9 mouse cellular contexts compared by ENCODE assay signal in the genomic region with DNA sequence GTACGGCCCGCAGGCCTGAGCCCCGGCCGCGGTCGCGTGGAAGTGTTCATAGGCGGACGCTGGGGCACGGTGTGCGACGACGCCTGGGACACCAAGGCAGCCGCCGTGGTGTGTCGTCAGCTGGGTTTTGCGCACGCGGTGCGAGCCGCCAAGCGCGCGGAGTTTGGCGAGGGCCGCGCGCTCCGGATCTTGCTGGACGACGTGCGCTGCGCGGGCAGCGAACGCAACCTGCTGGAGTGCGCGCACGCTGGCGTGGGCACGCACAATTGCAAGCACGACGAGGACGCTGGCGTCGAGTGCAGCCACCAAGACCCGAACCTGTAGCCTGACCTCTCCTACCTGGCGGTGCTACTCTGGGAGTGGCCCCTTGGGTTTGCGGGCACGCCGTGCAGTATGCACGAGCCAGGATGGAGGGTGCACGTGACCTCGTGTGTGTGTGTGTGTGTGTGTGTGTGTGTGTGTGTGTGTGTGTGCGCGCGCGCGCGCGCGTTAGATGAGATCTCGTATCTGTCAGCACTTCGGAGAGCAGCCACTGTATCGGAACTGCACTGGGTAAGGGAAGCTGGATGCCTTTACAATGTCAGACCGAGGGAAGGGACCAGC. TPM values are rescaled to one million over a fixed set of nuclear protein-coding genes. Genes with fewer than 3 reads are reported as not detected.
DNase-seq lines count a peak whose midpoint lies in the region; ATAC-seq and TF ChIP-seq lines count a peak whose summit lies in the region.
"Had no signal": no experiment of that assay in that cellular context is flagged by ENCODE, and none has a peak within 500 bp of the region (broad histone marks: within the 10 kb centered on the region; RNA-seq: fewer than 3 reads in every experiment).

No protein-coding gene starts in this region.

- H3K4me1 ChIP-seq in ES-E14 (ENCODE audit: control insufficient read depth in 2 of 2, insufficient read depth in 2 of 2, low read length in 2 of 2, poor library complexity in 1 of 2): no peaks in the 10 kb centered on the region
- peaks cover 15% of the 10 kb centered on the region for H3K4me1 ChIP-seq in forebrain, embryonic 11.5 days (replicated peaks; ENCODE audit: control insufficient read depth, insufficient read depth, low read length)
- H3K4me1 ChIP-seq in intestine, embryonic 15.5 days (replicated peaks): peaks cover 17% of the 10 kb centered on the region
- peaks cover 3% of the 10 kb centered on the region; the same call in 1 of the 2 replicates for H3K4me1 ChIP-seq in liver, embryonic 11.5 days (replicated peaks; ENCODE audit: control insufficient read depth, insufficient read depth, low read length)

- no peaks in the 10 kb centered on the region for H3K9me3 ChIP-seq in ES-E14 (ENCODE audit: control insufficient read depth, insufficient read depth, low read depth, low read length)
- H3K9me3 ChIP-seq in forebrain, embryonic 11.5 days (ENCODE audit: control insufficient read depth, low read length): no peaks in the 10 kb centered on the region
- no peaks in the 10 kb centered on the region for H3K9me3 ChIP-seq in intestine, embryonic 15.5 days
- no peaks in the 10 kb centered on the region for H3K9me3 ChIP-seq in liver, embryonic 11.5 days (ENCODE audit: control insufficient read depth, low read length)

- WGBS in forebrain, embryonic 11.5 days: 3% methylated on average over 66 of the region's 66 CpGs
- under 1% methylated on average over 66 of the region's 66 CpGs for WGBS in intestine, embryonic 15.5 days
- WGBS in liver, embryonic 11.5 days: 3% methylated on average over 65 of the region's 66 CpGs

- H3K36me3 ChIP-seq in ES-E14 (ENCODE audit: control insufficient read depth, insufficient read depth, low read length, poor library complexity, severe bottlenecking): no peaks in the 10 kb centered on the region
- no peaks in the 10 kb centered on the region for H3K36me3 ChIP-seq in forebrain, embryonic 11.5 days (ENCODE audit: control insufficient read depth, insufficient read depth, low read length)
- H3K36me3 ChIP-seq in intestine, embryonic 15.5 days: no peaks in the 10 kb centered on the region
- no peaks in the 10 kb centered on the region for H3K36me3 ChIP-seq in liver, embryonic 11.5 days (ENCODE audit: control insufficient read depth, insufficient read depth, low read length)

- ATAC-seq in forebrain, embryonic 11.5 days (replicated peaks; ENCODE audit: low FRiP score): peak; percentile 28; the same call in 1 of the 2 replicates
- peak; percentile 42 for ATAC-seq in intestine, embryonic 15.5 days
- ATAC-seq in liver, embryonic 11.5 days (replicated peaks; ENCODE audit: low FRiP score): no peak

- no peak overlapping the region for H3K27ac ChIP-seq in ES-E14 (ENCODE audit: insufficient read depth, low read depth, low read length, poor library complexity, severe bottlenecking)
- H3K27ac ChIP-seq in forebrain, embryonic 11.5 days (ENCODE audit: low read depth, low read length): no peak overlapping the region
- H3K27ac ChIP-seq in intestine, embryonic 15.5 days: no peak overlapping the region
- H3K27ac ChIP-seq in liver, embryonic 11.5 days (ENCODE audit: low read depth, low read length): no peak overlapping the region

- in situ Hi-C loops in ES-E14 (cut with MboI; ENCODE audit: low sequenced_read_pairs in 2 of 2, unreplicated experiment in 2 of 2): no loop called here

- H3K4me2 ChIP-seq in forebrain, embryonic 11.5 days (ENCODE audit: low read depth, low read length, severe bottlenecking): peak overlapping the region; percentile 52
- H3K4me2 ChIP-seq in intestine, embryonic 15.5 days (replicated peaks): peak overlapping the region; percentile 92
- peak overlapping the region; percentile 57 for H3K4me2 ChIP-seq in liver, embryonic 11.5 days

- H3K27me3 ChIP-seq in forebrain, embryonic 11.5 days (ENCODE audit: control insufficient read depth, insufficient read depth, low read length): peaks cover 21% of the 10 kb centered on the region
- H3K27me3 ChIP-seq in intestine, embryonic 15.5 days (replicated peaks): peaks cover 30% of the 10 kb centered on the region
- peaks cover 58% of the 10 kb centered on the region for H3K27me3 ChIP-seq in liver, embryonic 11.5 days (replicated peaks; ENCODE audit: control insufficient read depth, insufficient read depth, low read length)

- peak overlapping the region; percentile 63 for H3K9ac ChIP-seq in ES-E14 (ENCODE audit: insufficient read depth, low read depth, low read length, poor library complexity, severe bottlenecking)
- peak overlapping the region; percentile 58 for H3K9ac ChIP-seq in forebrain, embryonic 11.5 days (ENCODE audit: low read length)
- 0 out of 2 replicates have a peak overlapping the region, but pooled peaks have one; percentile 17 for H3K9ac ChIP-seq in intestine, embryonic 15.5 days
- no peak overlapping the region for H3K9ac ChIP-seq in liver, embryonic 11.5 days (ENCODE audit: low read depth, low read length)

- H3K4me3 ChIP-seq in ES-E14 (ENCODE audit: insufficient read depth in 1 of 2, low read depth in 1 of 2, low read length in 2 of 2, poor library complexity in 1 of 2, severe bottlenecking in 1 of 2): peak overlapping the region; percentile 28 to 62; a peak in 3 of 4 replicates
- peak overlapping the region; percentile 24 for H3K4me3 ChIP-seq in forebrain, embryonic 11.5 days (ENCODE audit: low read depth, low read length)
- H3K4me3 ChIP-seq in intestine, embryonic 15.5 days (replicated peaks): peak overlapping the region; percentile 42
- H3K4me3 ChIP-seq in liver, embryonic 11.5 days (ENCODE audit: low read depth, low read length): peak overlapping the region; percentile 29

- peak; percentile 78 to 84 for DNase-seq in cerebellum, postnatal 10 days
- DNase-seq in cerebellum, adult 9-11 months: no peak
- DNase-seq in ES-E14 (ENCODE audit: low read depth, low spot score): no peak
- peak; percentile 72 for DNase-seq in forebrain, embryonic 11.5 days (ENCODE audit: low spot score)
- no peak for DNase-seq in liver, embryonic 11.5 days (ENCODE audit: low spot score)
- peak; percentile 91 to 94 for DNase-seq in right cerebral cortex, postnatal 10 days (ENCODE audit: low spot score in 2 of 2)
- DNase-seq in ovary, adult 18-20 months (ENCODE audit: low spot score): no peak

TF ChIP-seq in ES-E14, 5 proteins besides CTCF, POLR2A, EP300 and RAD21:
- no peak for TF ChIP-seq CHD2 (IDR thresholded peaks at IDR 0.05; ENCODE audit: low read depth, low read length)
- no peak for TF ChIP-seq MAFK (IDR thresholded peaks at IDR 0.05; ENCODE audit: insufficient read depth, low read depth, low read length)
- no peak for TF ChIP-seq HCFC1 (IDR thresholded peaks at IDR 0.05; ENCODE audit: borderline replicate concordance, insufficient read depth, low read length)
- no peak for TF ChIP-seq ZC3H11A (IDR thresholded peaks at IDR 0.05; ENCODE audit: borderline replicate concordance, low read depth, low read length)
- TF ChIP-seq ZNF384 (IDR thresholded peaks at IDR 0.05; ENCODE audit: low read depth, low read length): no peak
TF ChIP-seq in ES-E14: peak in this region for 0.

RNA-seq across cellular contexts. Expression of gene Cyp46a1, which starts 6.2 kb away (rescaled TPM):
- 0.98 and 1.6 TPM in 2 replicates for total RNA-seq in ES-E14 (2012; rRNA removed)
- 16.3 and 18.4 TPM in 2 replicates for polyA plus RNA-seq in forebrain, embryonic 11.5 days (2014; fragmentation: Nextera tagmentation; extraction: Ambion mirVana)
- polyA plus RNA-seq in intestine, embryonic 15.5 days (2015; fragmentation: Nextera tagmentation; extraction: Ambion mirVana): 5.3 and 5.4 TPM in 2 replicates
- 1.0 and 2.2 TPM in 2 replicates for polyA plus RNA-seq in liver, embryonic 11.5 days (2014; fragmentation: Nextera tagmentation; extraction: Ambion mirVana)
- total RNA-seq: CH12.LX had no signal

RNA-seq across cellular contexts. Expression of gene Hhipl1, which starts 21.9 kb away (rescaled TPM):
- total RNA-seq in ES-E14 (2012; rRNA removed): 0.53 and 1.0 TPM in 2 replicates
- polyA plus RNA-seq in forebrain, embryonic 11.5 days (2014; fragmentation: Nextera tagmentation; extraction: Ambion mirVana): 2.5 and 3.0 TPM in 2 replicates
- polyA plus RNA-seq in intestine, embryonic 15.5 days (2015; fragmentation: Nextera tagmentation; extraction: Ambion mirVana): 0.55 and 0.69 TPM in 2 replicates
- polyA plus RNA-seq in liver, embryonic 11.5 days (2014; fragmentation: Nextera tagmentation; extraction: Ambion mirVana): 0.14 TPM in 1 of 2 replicates, not detected in the other
- total RNA-seq: CH12.LX had no signal

RNA-seq across cellular contexts. Expression of gene Eml1, which starts 42.8 kb away (rescaled TPM):
- total RNA-seq in ES-E14 (2012; rRNA removed): 2.9 and 4.2 TPM in 2 replicates
- polyA plus RNA-seq in forebrain, embryonic 11.5 days (2014; fragmentation: Nextera tagmentation; extraction: Ambion mirVana): 90.3 and 92.5 TPM in 2 replicates
- polyA plus RNA-seq in intestine, embryonic 15.5 days (2015; fragmentation: Nextera tagmentation; extraction: Ambion mirVana): 63.7 and 67.0 TPM in 2 replicates
- 14.8 and 18.3 TPM in 2 replicates for polyA plus RNA-seq in liver, embryonic 11.5 days (2014; fragmentation: Nextera tagmentation; extraction: Ambion mirVana)
- total RNA-seq: CH12.LX had no signal

RNA-seq across cellular contexts. Expression of gene Ccdc85c, which starts 52.8 kb away (rescaled TPM):
- total RNA-seq in ES-E14 (2012; rRNA removed): 21.9 and 24.4 TPM in 2 replicates
- polyA plus RNA-seq in forebrain, embryonic 11.5 days (2014; fragmentation: Nextera tagmentation; extraction: Ambion mirVana): 18.0 and 18.8 TPM in 2 replicates
- 8.7 and 9.3 TPM in 2 replicates for polyA plus RNA-seq in intestine, embryonic 15.5 days (2015; fragmentation: Nextera tagmentation; extraction: Ambion mirVana)
- 5.9 and 7.4 TPM in 2 replicates for polyA plus RNA-seq in liver, embryonic 11.5 days (2014; fragmentation: Nextera tagmentation; extraction: Ambion mirVana)

Comparison
In these comparisons a context has a peak if more than half of its experiments do, and no peak if none do; other contexts are left out.
1. DNase-seq: peak in cerebellum, postnatal 10 days (2 of 2), forebrain, embryonic 11.5 days (single experiment) and right cerebral cortex, postnatal 10 days (2 of 2); none in cerebellum, adult 9-11 months (single experiment), ES-E14 (single experiment), liver, embryonic 11.5 days (single experiment) and ovary, adult 18-20 months (single experiment).
2. Peak in every context shown above with its lines, with median percentiles within 50 percentile points of each other: H3K4me3 ChIP-seq and H3K4me2 ChIP-seq.